Mouse (Mus musculus): Measurements from ENCODE around the gene Dnajc15.

- TF ChIP-seq CTCF (IDR thresholded peaks at IDR 0.05; ENCODE audit: borderline replicate concordance, extremely low read depth, insufficient read depth, insufficient read length) (no peak), POLR2A (IDR thresholded peaks at IDR 0.05; ENCODE audit: borderline replicate concordance, extremely low read depth, insufficient read depth, insufficient read length, poor library complexity, severe bottlenecking) (no peak)
Measured at GRCm38 (mm10) chr14:77860841-77861560, 13.9 kb downstream of the Dnajc15 start.
